Mouse (Mus musculus) large intestine, adult 2 months (tissue): Measurements from ENCODE around the gene Tex45. TPM values are rescaled to one million over a fixed set of nuclear protein-coding genes. Genes with fewer than 3 reads are reported as not detected.

Experiments used
- DNase-seq: peaks from one replicate; pipeline ENCODE4 v3.0.0-alpha.2; 2012; ENCODE audit warnings: low read depth, low spot score
- WGBS: fragments of 180-500 bp; shearing (Covaris S2); methylation state at CpG from one replicate; pipeline ENCODE4 v1.1.7; 2018; 5-methylcytosine and 5-hydroxymethylcytosine counted together
- polyA plus RNA-seq: library from polyadenylated mRNA; depleted of rRNA; stranded (reverse); fragments of >200 nt; gene quantifications from 2 replicates; pipeline ENCODE4 v1.2.3, GENCODE M21; 2012; rRNA removed

The Tex45 gene
- polyA plus RNA-seq, 1 experiment = not detected

GRCm38 (mm10) chr8:3522007-3522697 lies 51.5 kb downstream of the Tex45 start:
- no peak for DNase-seq
- 93% methylated on average over 13 of the region's 13 CpGs for WGBS

GRCm38 (mm10) chr8:3530816-3531215 lies 60.2 kb downstream of the Tex45 start:
- DNase-seq = no peak
- 88% methylated on average over 5 of the region's 5 CpGs for WGBS

- WGBS = 94% methylated on average over 18 of the region's 18 CpGs
- no peak for DNase-seq
These were observed 61.3 kb downstream of the Tex45 start for GRCm38 (mm10) chr8:3531936-3532335.

GRCm38 (mm10) chr8:3536053-3536841 lies 65.6 kb downstream of the Tex45 start:
- peak; percentile 16 for DNase-seq
- WGBS = 59% methylated on average over 15 of the region's 15 CpGs

Other genes starting within 250 kb of the Tex45 start
- 4.5 and 15.0 TPM in 2 replicates for gene Insr, start 191.2 kb upstream of the Tex45 start, polyA plus RNA-seq
- gene A430078G23Rik, start 117.4 kb upstream of the Tex45 start, polyA plus RNA-seq = 1.2 and 2.6 TPM in 2 replicates
- gene Arhgef18, start 77.9 kb upstream of the Tex45 start, polyA plus RNA-seq = 17.5 and 24.2 TPM in 2 replicates
- 13.2 and 13.6 TPM in 2 replicates for gene Pex11g, start 3.2 kb upstream of the Tex45 start, polyA plus RNA-seq
- gene Zfp358, start 22.3 kb downstream of the Tex45 start, polyA plus RNA-seq = 20.1 and 22.0 TPM in 2 replicates
- 77.4 and 87.1 TPM in 2 replicates for gene Mcoln1, start 29.6 kb downstream of the Tex45 start, polyA plus RNA-seq
- gene Pnpla6, start 44.5 kb downstream of the Tex45 start, polyA plus RNA-seq = 49.5 and 92.0 TPM in 2 replicates
- 0.34 and 4.0 TPM in 2 replicates for gene C330021F23Rik, start 97.1 kb downstream of the Tex45 start, polyA plus RNA-seq
- 96.3 and 102 TPM in 2 replicates for gene Camsap3, start 116.4 kb downstream of the Tex45 start, polyA plus RNA-seq
- gene Xab2, start 150.5 kb downstream of the Tex45 start, polyA plus RNA-seq = 39.1 and 50.5 TPM in 2 replicates
- 9.5 TPM in 2 replicates for gene Pet100, start 150.7 kb downstream of the Tex45 start, polyA plus RNA-seq
- gene Pcp2, start 154.7 kb downstream of the Tex45 start, polyA plus RNA-seq = not detected in 2 replicates
- gene Stxbp2, start 160.1 kb downstream of the Tex45 start, polyA plus RNA-seq = 179 and 256 TPM in 2 replicates
- 2.9 and 11.9 TPM in 2 replicates for gene Retn, start 184.9 kb downstream of the Tex45 start, polyA plus RNA-seq
- 0.59 and 0.63 TPM in 2 replicates for gene Mcemp1, start 194.9 kb downstream of the Tex45 start, polyA plus RNA-seq
- 3.6 and 5.8 TPM in 2 replicates for gene Fcor, start 201.5 kb downstream of the Tex45 start, polyA plus RNA-seq
- gene Trappc5, start 205.4 kb downstream of the Tex45 start, polyA plus RNA-seq = 22.8 and 27.4 TPM in 2 replicates
- 2.8 and 5.0 TPM in 2 replicates for gene Fcer2a, start 223.3 kb downstream of the Tex45 start, polyA plus RNA-seq
- gene Clec4g, start 249.8 kb downstream of the Tex45 start, polyA plus RNA-seq = not detected in 2 replicates